Mouse (Mus musculus): ENCODE measurements around the gene Bptf.
"Not testable (repeated sequence)": the region's sequence is repeated elsewhere in the genome, so short reads cannot be mapped to it uniquely, and the experiment has no call there.

Bptf gene

GRCm38 (mm10) chr11:107046766-107047620 is 84.9 kb downstream of the Bptf start:
- DNase-seq = no peak

DNA sequence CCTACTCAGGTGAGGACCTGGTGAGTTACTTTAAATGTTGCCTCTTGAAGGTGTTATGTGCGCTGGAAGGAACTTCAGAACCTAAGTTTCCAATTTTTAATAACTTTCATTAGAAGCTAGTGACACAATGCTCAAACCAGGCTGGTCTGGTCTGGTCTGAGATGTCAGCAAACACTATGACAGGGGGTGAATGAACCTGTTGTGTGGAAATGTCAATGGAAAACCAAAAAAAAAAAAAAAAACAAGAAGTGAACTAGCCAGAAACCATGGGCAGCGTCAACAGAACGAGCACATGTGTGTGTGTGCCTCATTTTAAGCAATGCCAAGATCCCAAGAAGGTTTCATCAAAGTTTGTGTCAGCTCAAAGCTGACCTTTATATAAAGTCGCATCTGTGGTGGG is 86.4 kb downstream of the Bptf start:
- DNase-seq = no peak

GRCm38 (mm10) chr11:107044321-107044720 is 87.6 kb downstream of the Bptf start:
- DNase-seq = peak; percentile 69

DNA sequence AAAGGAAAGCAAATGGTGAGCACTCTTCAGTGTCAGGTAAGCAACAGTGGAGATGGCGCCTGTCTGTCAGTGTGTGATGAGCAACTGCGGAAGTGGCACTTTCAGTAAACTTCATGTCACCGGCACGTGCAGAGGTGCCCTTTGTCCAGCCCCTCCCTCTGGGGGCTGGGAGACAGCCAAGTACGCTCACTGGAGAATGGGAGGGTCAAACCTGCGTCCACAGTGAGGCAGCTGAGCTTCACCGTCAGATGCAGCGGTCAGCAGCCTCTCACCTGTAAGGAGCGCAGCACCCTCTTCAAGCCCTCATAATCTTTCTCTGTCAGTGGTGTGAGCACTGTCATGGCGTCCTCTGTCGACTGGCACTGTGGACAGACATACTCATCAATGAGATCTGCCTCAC is 88.6 kb downstream of the Bptf start:
- peak; percentile 40 for DNase-seq

- no peak for DNase-seq
Observed at GRCm38 (mm10) chr11:107041396-107041795, 90.5 kb downstream of the Bptf start.

GRCm38 (mm10) chr11:107039417-107039816 is 92.5 kb downstream of the Bptf start:
- no peak for DNase-seq

DNA sequence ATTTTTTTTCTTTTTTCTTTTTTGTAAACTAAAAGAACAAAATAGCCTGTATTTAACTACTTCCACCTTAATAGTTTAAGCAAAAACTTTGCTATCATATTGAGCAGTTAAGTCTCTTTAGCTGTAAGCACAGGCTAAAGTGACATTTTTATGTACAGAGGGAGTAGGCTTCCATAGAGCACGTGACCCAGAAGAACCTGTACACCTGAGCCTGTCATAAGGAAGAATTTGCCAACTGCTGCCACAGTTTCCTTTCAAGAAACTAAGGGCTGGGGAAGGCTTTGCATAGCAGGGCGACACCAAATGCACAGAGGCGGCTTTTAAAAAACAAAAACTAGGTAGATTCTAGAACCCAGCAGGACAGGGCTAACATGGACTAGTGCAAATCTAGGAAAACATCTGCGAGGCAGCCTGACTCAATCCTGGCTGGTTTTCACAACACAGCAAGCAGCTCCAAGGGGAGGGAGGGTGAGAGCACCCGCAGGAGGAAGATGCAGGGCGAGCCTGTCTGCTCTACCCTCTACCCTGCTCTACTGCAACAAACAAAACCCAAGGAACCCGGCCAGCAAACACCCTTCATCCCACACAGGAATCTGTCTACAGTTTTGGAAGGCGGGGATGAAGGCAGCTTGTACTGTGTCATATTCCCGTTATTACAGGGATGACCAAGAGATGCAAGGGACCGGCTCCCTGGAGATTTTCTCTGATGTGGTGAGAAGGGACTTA is 97.7 kb downstream of the Bptf start:
- no peak for DNase-seq

- DNase-seq = no peak
Observed at GRCm38 (mm10) chr11:107031635-107032034, 100.3 kb downstream of the Bptf start.

- DNase-seq = no peak
Observed at GRCm38 (mm10) chr11:107029536-107029935, 102.4 kb downstream of the Bptf start.

DNA sequence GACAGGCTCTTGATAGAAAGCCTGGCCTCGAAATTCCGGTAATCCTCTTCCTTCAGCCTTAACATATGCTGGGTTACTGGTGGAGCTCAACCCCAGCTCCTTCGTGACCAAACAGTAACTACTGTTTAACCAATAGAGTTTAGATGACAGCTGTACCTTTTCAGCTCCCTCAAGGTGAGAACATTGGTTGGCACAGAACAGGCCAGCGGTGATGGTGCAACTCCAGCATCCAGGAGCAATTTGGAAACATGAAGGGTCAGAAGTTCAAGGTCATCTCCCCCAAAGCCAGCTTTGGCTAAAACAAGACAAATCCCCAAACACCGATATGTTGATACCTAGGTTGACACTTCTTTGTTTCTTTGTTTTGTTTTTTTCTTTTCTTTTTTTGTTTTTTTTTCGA is 103.2 kb downstream of the Bptf start:
- DNase-seq = peak; percentile 10

- DNase-seq = no peak
Observed at GRCm38 (mm10) chr11:107028275-107028618, 103.7 kb downstream of the Bptf start.

DNA sequence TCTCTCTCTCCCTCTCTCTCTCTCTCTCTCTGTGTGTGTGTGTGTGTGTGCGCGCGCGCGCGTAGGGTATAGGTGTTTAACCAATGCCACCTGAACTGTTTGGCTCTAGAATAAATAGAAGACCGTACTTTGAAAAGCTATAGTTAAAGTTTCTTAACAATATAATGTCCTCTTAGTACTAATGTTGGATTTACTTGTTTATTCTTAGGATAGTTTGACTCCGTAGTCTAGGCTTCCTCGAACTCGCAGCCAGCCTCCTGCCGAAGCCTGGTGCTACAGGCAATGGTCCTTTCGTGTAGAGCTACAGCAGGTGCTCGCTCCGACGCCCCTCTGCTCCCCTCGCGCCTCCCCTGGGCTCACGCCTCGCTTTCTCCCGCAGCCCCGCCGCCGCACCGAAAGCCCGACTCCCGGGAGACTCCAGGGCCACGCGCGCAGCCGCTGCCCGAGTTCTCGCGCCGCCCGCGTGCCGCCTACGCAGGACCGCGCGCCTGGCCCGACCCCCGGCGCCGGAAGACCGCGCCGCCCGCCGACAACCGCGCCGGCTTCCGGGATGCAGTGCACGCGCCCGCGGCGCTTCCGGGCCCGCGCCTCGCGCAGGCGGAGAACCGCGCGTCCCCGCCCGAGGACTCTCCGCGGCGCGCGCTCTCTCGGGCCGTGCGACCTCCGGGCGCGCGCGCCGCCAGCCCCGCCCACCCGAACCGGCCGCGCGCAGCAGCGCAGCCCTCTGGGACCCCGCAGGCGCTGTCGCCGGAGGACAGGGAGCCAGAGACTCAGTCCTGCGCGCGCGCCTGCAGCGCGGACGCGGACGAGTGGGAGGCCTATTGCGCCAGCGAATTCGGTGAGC is 104.3 kb downstream of the Bptf start:
- peak; percentile 88 for DNase-seq

DNA sequence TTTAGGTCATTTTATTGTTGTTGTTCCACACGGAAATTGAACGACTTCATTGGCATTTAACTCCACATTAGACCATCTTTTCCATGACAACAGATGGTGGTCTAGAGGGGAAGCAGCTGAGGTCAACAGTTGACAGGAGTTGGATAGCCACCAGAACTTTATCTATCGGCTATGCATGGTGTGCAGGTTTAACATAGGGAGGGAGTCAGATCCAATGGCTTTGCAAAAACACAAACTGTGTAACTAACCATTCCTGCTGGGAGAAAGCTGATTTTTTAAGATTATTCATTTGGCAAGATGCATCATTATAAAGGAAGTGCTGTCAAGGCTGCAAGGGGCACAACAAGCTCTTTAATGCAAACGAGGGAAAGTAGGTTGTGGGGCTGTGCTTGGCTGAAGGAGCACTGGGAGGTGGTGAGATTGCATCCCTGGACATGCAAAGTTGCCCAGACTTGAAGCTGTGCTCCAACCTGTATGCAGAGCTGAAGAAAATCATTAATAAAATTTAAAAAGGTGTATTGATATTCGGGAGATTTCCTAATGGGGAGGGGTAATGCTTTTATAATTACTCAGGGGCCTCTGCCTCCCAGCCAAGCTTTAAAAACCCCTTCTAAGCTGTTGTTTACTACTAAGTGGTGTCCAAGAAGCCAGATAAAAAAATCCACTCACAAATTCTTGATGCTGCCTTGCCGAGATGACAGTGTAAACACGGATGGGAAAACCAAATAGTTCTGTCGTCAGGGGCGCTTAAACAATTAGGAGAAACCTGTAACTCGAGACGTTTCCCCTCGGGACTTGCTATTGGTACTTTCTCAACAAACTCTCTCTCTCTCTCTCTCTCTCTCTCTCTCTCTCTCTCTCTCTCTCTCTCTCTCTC is 105.1 kb downstream of the Bptf start:
- DNase-seq = no peak

DNA sequence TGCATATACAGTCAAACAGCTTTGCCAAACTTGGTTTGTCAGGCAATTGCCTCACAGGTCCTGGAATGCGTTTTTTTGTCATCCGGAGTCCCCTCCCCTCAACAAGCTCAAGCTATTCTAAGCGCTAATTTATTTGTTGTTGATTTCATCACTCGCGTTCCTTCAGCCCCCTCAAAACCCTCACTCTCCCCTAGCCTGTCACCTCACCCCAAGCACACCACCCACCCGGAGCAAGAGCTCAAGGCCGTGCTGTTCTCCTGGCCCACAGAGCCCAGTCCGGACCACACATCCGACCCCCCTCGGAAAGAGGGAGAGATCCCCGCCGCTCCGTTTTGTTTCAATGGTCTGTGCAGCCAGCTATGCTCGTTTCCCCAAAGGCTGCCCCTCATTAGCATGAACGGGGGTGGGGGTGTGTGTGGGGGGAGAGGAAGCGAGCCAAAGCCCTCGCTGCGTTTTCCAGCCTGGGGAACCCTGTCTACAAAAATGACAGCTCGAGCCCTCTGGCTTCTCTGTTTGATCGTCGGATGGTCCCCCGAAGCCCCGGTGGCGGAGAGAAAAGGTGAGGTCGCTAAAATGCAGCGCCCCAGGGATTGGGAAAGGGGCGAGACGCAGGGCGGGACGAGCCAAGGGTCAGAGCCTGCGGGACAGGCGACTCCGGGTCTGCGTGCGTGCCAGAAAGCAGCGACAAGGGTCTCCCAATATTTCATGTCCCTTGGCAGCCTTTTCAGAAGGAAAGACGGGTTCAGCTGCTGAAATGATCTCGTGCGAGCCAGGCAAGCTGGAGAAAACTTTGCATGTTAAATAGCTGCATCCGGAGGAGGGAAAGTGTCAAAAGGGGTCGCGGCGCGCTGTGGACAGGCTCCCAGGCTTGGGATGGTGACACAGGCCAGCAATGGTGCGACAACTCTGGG is 106.3 kb downstream of the Bptf start, which contains the start of gene 1810010H24Rik:
Gene 1810010H24Rik (plus strand): TSS at position 271 of the 911 bp plus-strand sequence.
- DNase-seq = peak; percentile 49

- no peak for DNase-seq
Observed at GRCm38 (mm10) chr11:107024406-107024805, 107.5 kb downstream of the Bptf start.

GRCm38 (mm10) chr11:107022050-107022683 is 109.8 kb downstream of the Bptf start:
- DNase-seq = no peak

GRCm38 (mm10) chr11:107019722-107020121 is 112.2 kb downstream of the Bptf start:
- DNase-seq = not testable (repeated sequence)

- no peak for DNase-seq
Observed at GRCm38 (mm10) chr11:107019318-107019717, 112.6 kb downstream of the Bptf start.

- DNase-seq = no peak
Observed at GRCm38 (mm10) chr11:107018606-107019005, 113.3 kb downstream of the Bptf start.

- no peak for DNase-seq
Observed at GRCm38 (mm10) chr11:107017339-107017886, 114.5 kb downstream of the Bptf start.
